Mouse (Mus musculus) intestine, embryonic 16.5 days (tissue): ENCODE measurements around the gene Dagla. TPM values are rescaled to one million over a fixed set of nuclear protein-coding genes. Genes with fewer than 3 reads are reported as not detected.

Source experiments
- ATAC-seq: fragments of 200-750 bp; cut with Nextera tagmentation; 2 replicates; pipeline ENCODE4 v1.8.0; 2017; ENCODE audit warnings: moderate TSS enrichment, moderate library complexity
- H3K27ac ChIP-seq: fragments of 300-500 bp; sonication (generic); 2 replicates; pipeline ENCODE4 v1.5.1; 2014; ENCODE audit warnings: mild to moderate bottlenecking, low read length
- H3K27me3 ChIP-seq: fragments of 300-500 bp; sonication (generic); replicated peaks from 2 replicates; pipeline ENCODE4 v1.6.1; 2014; ENCODE audit warnings: low read length, control low read depth, mixed read lengths; ENCODE audit not compliant: control insufficient read depth, insufficient read depth
- H3K36me3 ChIP-seq: fragments of 300-500 bp; sonication (generic); 2 replicates; pipeline ENCODE4 v1.6.1; 2014; ENCODE audit warnings: low read length, control low read depth; ENCODE audit not compliant: control insufficient read depth, insufficient read depth
- H3K4me1 ChIP-seq: fragments of 300-500 bp; sonication (generic); 2 replicates; pipeline ENCODE4 v1.6.1; 2014; ENCODE audit warnings: low read length, control low read depth, mixed read lengths; ENCODE audit not compliant: control insufficient read depth, insufficient read depth
- H3K4me2 ChIP-seq: fragments of 300-500 bp; sonication (generic); 2 replicates; pipeline ENCODE4 v1.6.1; 2014; ENCODE audit warnings: low read depth, low read length, control low read depth
- H3K4me3 ChIP-seq: fragments of 300-500 bp; sonication (generic); 2 replicates; pipeline ENCODE4 v1.5.1; 2014; ENCODE audit warnings: mild to moderate bottlenecking, low read length
- H3K9ac ChIP-seq: fragments of 300-500 bp; sonication (generic); 2 replicates; pipeline ENCODE4 v1.6.1; 2014; ENCODE audit warnings: low read depth, low read length
- H3K9me3 ChIP-seq: fragments of 300-500 bp; sonication (generic); 2 replicates; pipeline ENCODE4 v1.6.1; 2016; ENCODE audit warnings: low read length, control low read depth; ENCODE audit not compliant: control insufficient read depth
- WGBS: fragments of 180-500 bp; shearing (Covaris S2); extraction: QIAGEN DNeasy Blood & Tissue Kit; methylation state at CpG from one replicate; pipeline ENCODE4 v1.1.7; 2014; 5-methylcytosine and 5-hydroxymethylcytosine counted together
- polyA plus RNA-seq: library from polyadenylated mRNA; unstranded; fragments of >200 nt; fragmentation: Nextera tagmentation; extraction: Ambion mirVana; gene quantifications from 2 replicates; pipeline ENCODE4 v1.2.1, GENCODE M21; 2015

The Dagla gene
- polyA plus RNA-seq, 1 experiment from 2014 or later: 2.6 TPM

- 32% methylated on average over 2 of the region's 2 CpGs for WGBS
- Histone ChIP-seq H3K27ac (peak overlapping the region; percentile 55), H3K4me3 (peak overlapping the region; percentile 62), H3K36me3 (no peaks in the 10 kb centered on the region), H3K9ac (peak overlapping the region; percentile 83), H3K4me1 (peaks cover 21% of the 10 kb centered on the region), H3K4me2 (peak overlapping the region; percentile 67), H3K9me3 (no peaks in the 10 kb centered on the region), H3K27me3 (no peaks in the 10 kb centered on the region)
- no peak for ATAC-seq
These were observed 65.3 kb downstream of the Dagla start for GRCm38 (mm10) chr19:10239419-10239818.

GRCm38 (mm10) chr19:10238477-10238876 lies 66.2 kb downstream of the Dagla start:
- H3K27ac ChIP-seq: peak overlapping the region; percentile 55
- H3K9me3 ChIP-seq: no peaks in the 10 kb centered on the region
- H3K4me1 ChIP-seq: peaks cover 24% of the 10 kb centered on the region
- H3K4me3 ChIP-seq: peak overlapping the region; percentile 62; the same call in 1 of the 2 replicates
- 31% methylated on average over 3 of the region's 3 CpGs for WGBS
- H3K4me2 ChIP-seq: peak overlapping the region; percentile 67
- peak overlapping the region; percentile 49 for H3K9ac ChIP-seq
- no peaks in the 10 kb centered on the region for H3K27me3 ChIP-seq
- ATAC-seq: peak; percentile 34
- H3K36me3 ChIP-seq: no peaks in the 10 kb centered on the region

GRCm38 (mm10) chr19:10235784-10236565 lies 68.7 kb downstream of the Dagla start:
- 58% methylated on average over 9 of the region's 9 CpGs for WGBS
- ATAC-seq: peak; percentile 81
- H3K9ac ChIP-seq: peak overlapping the region; percentile 17; the same call in 1 of the 2 replicates

GRCm38 (mm10) chr19:10232327-10233017 lies 72.2 kb downstream of the Dagla start:
- no peak overlapping the region for H3K4me2 ChIP-seq
- no peaks in the 10 kb centered on the region for H3K27me3 ChIP-seq
- H3K4me3 ChIP-seq: no peak overlapping the region
- H3K9me3 ChIP-seq: no peaks in the 10 kb centered on the region
- H3K36me3 ChIP-seq: no peaks in the 10 kb centered on the region
- peaks cover 34% of the 10 kb centered on the region for H3K4me1 ChIP-seq
- H3K27ac ChIP-seq: no peak overlapping the region; the same call in 1 of the 2 replicates
- no peak for ATAC-seq
- H3K9ac ChIP-seq: no peak overlapping the region
- 52% methylated on average over 9 of the region's 9 CpGs for WGBS

More at GRCm38 (mm10) chr19:10235784-10236565, 68.7 kb downstream of the Dagla start:
- H3K4me2 ChIP-seq: peak overlapping the region; percentile 38
- no peaks in the 10 kb centered on the region for H3K27me3 ChIP-seq
- no peaks in the 10 kb centered on the region for H3K9me3 ChIP-seq
- H3K4me3 ChIP-seq: no peak overlapping the region
- no peaks in the 10 kb centered on the region for H3K36me3 ChIP-seq
- H3K27ac ChIP-seq: peak overlapping the region; percentile 78
- H3K4me1 ChIP-seq: peaks cover 40% of the 10 kb centered on the region

- Histone ChIP-seq H3K27ac (no peak overlapping the region; the same call in 1 of the 2 replicates), H3K9me3 (no peaks in the 10 kb centered on the region), H3K4me3 (no peak overlapping the region), H3K4me2 (no peak overlapping the region), H3K27me3 (no peaks in the 10 kb centered on the region), H3K4me1 (peaks cover 34% of the 10 kb centered on the region), H3K36me3 (no peaks in the 10 kb centered on the region), H3K9ac (0 out of 2 replicates have a peak overlapping the region, but pooled peaks have one; percentile 11)
- WGBS: 40% methylated on average over 5 of the region's 5 CpGs
- ATAC-seq: no peak
These were observed 72.8 kb downstream of the Dagla start for GRCm38 (mm10) chr19:10231871-10232270.

GRCm38 (mm10) chr19:10231016-10231415 lies 73.7 kb downstream of the Dagla start:
- H3K9ac ChIP-seq: no peak overlapping the region
- no peak overlapping the region for H3K4me2 ChIP-seq
- H3K27me3 ChIP-seq: no peaks in the 10 kb centered on the region
- no peak; the same call in 1 of the 2 replicates for ATAC-seq
- no peak overlapping the region for H3K4me3 ChIP-seq
- no peaks in the 10 kb centered on the region for H3K36me3 ChIP-seq
- H3K9me3 ChIP-seq: no peaks in the 10 kb centered on the region
- H3K27ac ChIP-seq: no peak overlapping the region
- 20% methylated on average over 7 of the region's 7 CpGs for WGBS
- H3K4me1 ChIP-seq: peaks cover 37% of the 10 kb centered on the region

- peak; percentile 52 for ATAC-seq
- WGBS: 41% methylated on average over 4 of the region's 4 CpGs
- Histone ChIP-seq H3K4me2 (peak overlapping the region; percentile 37; the same call in 1 of the 2 replicates), H3K27ac (peak overlapping the region; percentile 70), H3K4me1 (peaks cover 48% of the 10 kb centered on the region), H3K36me3 (no peaks in the 10 kb centered on the region), H3K4me3 (no peak overlapping the region), H3K27me3 (no peaks in the 10 kb centered on the region), H3K9ac (peak overlapping the region; percentile 57), H3K9me3 (no peaks in the 10 kb centered on the region)
These were observed 78.9 kb downstream of the Dagla start for GRCm38 (mm10) chr19:10225767-10226166.

- Histone ChIP-seq H3K4me1 (peaks cover 46% of the 10 kb centered on the region), H3K9me3 (no peaks in the 10 kb centered on the region), H3K4me3 (peak overlapping the region; percentile 13), H3K27ac (peak overlapping the region; percentile 70), H3K27me3 (no peaks in the 10 kb centered on the region), H3K4me2 (peak overlapping the region; percentile 37), H3K9ac (peak overlapping the region; percentile 57), H3K36me3 (no peaks in the 10 kb centered on the region)
- ATAC-seq: peak; percentile 17; the same call in 1 of the 2 replicates
- 15% methylated on average over 26 of the region's 26 CpGs for WGBS
These were observed 79.8 kb downstream of the Dagla start for GRCm38 (mm10) chr19:10224637-10225453.

- Histone ChIP-seq H3K9ac (no peak overlapping the region), H3K4me3 (no peak overlapping the region), H3K27ac (no peak overlapping the region), H3K9me3 (no peaks in the 10 kb centered on the region), H3K4me1 (peaks cover 50% of the 10 kb centered on the region), H3K27me3 (no peaks in the 10 kb centered on the region), H3K4me2 (no peak overlapping the region), H3K36me3 (no peaks in the 10 kb centered on the region)
- WGBS: 78% methylated on average over 4 of the region's 4 CpGs
- ATAC-seq: no peak
These were observed 81.1 kb downstream of the Dagla start for GRCm38 (mm10) chr19:10223561-10223960.
